In the genomic region with DNA sequence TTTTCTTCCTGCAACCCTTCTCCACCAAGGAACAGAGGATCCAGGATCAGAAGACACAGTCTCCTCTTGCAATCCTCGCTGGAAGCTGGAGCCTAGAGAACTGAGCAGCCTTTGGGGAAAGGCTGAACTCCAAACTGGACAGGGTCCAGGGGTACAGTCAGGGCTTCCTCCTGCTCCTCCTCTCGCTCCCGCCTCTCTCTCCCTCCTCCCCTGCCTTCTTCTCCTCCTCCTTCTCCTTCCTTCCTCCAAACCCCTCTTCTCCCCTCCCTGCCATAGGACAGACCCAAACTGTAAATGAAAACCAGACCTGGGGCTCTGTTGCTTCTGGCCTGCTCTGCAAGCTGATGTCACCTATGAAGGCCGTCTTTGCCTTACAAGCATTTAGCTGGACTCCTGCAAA, we compare ENCODE assay signal across 8 mouse cellular contexts. TPM values are rescaled to one million over a fixed set of nuclear protein-coding genes. Genes with fewer than 3 reads are reported as not detected.
DNase-seq lines count a peak whose midpoint lies in the region; ATAC-seq and TF ChIP-seq lines count a peak whose summit lies in the region.

Gene Col6a3 (minus strand): TSS at position 136 of the 400 bp plus-strand sequence.

- H3K9me3 ChIP-seq in hindbrain, embryonic 10.5 days: no peaks in the 10 kb centered on the region
- no peaks in the 10 kb centered on the region for H3K9me3 ChIP-seq in hindbrain, postnatal 0 days (ENCODE audit: low read length)
- H3K9me3 ChIP-seq in lung, embryonic 16.5 days (ENCODE audit: control insufficient read depth, low read length): no peaks in the 10 kb centered on the region

- no peaks in the 10 kb centered on the region for H3K36me3 ChIP-seq in hindbrain, embryonic 10.5 days
- H3K36me3 ChIP-seq in hindbrain, postnatal 0 days (ENCODE audit: insufficient read depth, low read length): no peaks in the 10 kb centered on the region
- H3K36me3 ChIP-seq in lung, embryonic 16.5 days (ENCODE audit: control insufficient read depth, insufficient read depth, low read length): no peaks in the 10 kb centered on the region

- peak; percentile 31 for DNase-seq in hindbrain, embryonic 10.5 days (ENCODE audit: low spot score)
- DNase-seq in hindbrain, postnatal 0 days (ENCODE audit: low spot score): no peak
- peak; percentile 66 to 83 for DNase-seq in gastrocnemius, postnatal 4 days (ENCODE audit: low spot score in 2 of 2)
- DNase-seq in kidney, adult 8-10 months: peak; percentile 12 to 18
- DNase-seq in yolk sac, embryonic 10.5 days (ENCODE audit: low spot score): peak; percentile 23
- DNase-seq in right cerebral cortex, adult 18-20 months: no peak
- DNase-seq in spleen, postnatal 36 days (ENCODE audit: low spot score in 2 of 2): no peak

- no peak for TF ChIP-seq CTCF in hindbrain, postnatal 0 days (IDR thresholded peaks at IDR 0.05; ENCODE audit: low read depth)

- H3K9ac ChIP-seq in hindbrain, postnatal 0 days (replicated peaks; ENCODE audit: low read length): no peak within 1 kb of the TSS
- H3K9ac ChIP-seq in lung, embryonic 16.5 days (ENCODE audit: low read length): peak within 1 kb of the TSS; percentile 65

- no peak within 1 kb of the TSS for H3K4me3 ChIP-seq in hindbrain, embryonic 10.5 days
- H3K4me3 ChIP-seq in hindbrain, postnatal 0 days (ENCODE audit: low read length): no peak within 1 kb of the TSS
- peak within 1 kb of the TSS; percentile 48 for H3K4me3 ChIP-seq in lung, embryonic 16.5 days (ENCODE audit: low read length)

- no peak within 1 kb of the TSS for H3K4me2 ChIP-seq in hindbrain, postnatal 0 days (ENCODE audit: low read depth, low read length)
- H3K4me2 ChIP-seq in lung, embryonic 16.5 days (ENCODE audit: low read depth, low read length): peak within 1 kb of the TSS; percentile 60

- H3K27ac ChIP-seq in hindbrain, embryonic 10.5 days: peak within 1 kb of the TSS; percentile 40; the same call in 1 of the 2 replicates
- H3K27ac ChIP-seq in hindbrain, postnatal 0 days: no peak within 1 kb of the TSS
- peak within 1 kb of the TSS; percentile 75 for H3K27ac ChIP-seq in lung, embryonic 16.5 days (ENCODE audit: low read length)

- H3K4me1 ChIP-seq in hindbrain, embryonic 10.5 days (replicated peaks): 0 out of 2 replicates have a peak, but pooled peaks cover 8% of the 10 kb centered on the region
- H3K4me1 ChIP-seq in hindbrain, postnatal 0 days (ENCODE audit: insufficient read depth, low read length): no peaks in the 10 kb centered on the region; the same call in 1 of the 2 replicates
- H3K4me1 ChIP-seq in lung, embryonic 16.5 days (replicated peaks; ENCODE audit: control insufficient read depth, insufficient read depth, low read length): peaks cover 16% of the 10 kb centered on the region

- ATAC-seq in hindbrain, postnatal 0 days: no peak
- ATAC-seq in lung, embryonic 16.5 days (ENCODE audit: low read depth): peak; percentile 85

- 59% methylated on average over 4 of the region's 4 CpGs for WGBS in hindbrain, embryonic 10.5 days
- 42% methylated on average over 4 of the region's 4 CpGs for WGBS in hindbrain, postnatal 0 days
- WGBS in lung, embryonic 16.5 days: 41% methylated on average over 4 of the region's 4 CpGs

- no peaks in the 10 kb centered on the region for H3K27me3 ChIP-seq in hindbrain, embryonic 10.5 days (ENCODE audit: insufficient read depth, poor library complexity, severe bottlenecking)
- H3K27me3 ChIP-seq in hindbrain, postnatal 0 days (ENCODE audit: insufficient read depth, low read length): no peaks in the 10 kb centered on the region
- H3K27me3 ChIP-seq in lung, embryonic 16.5 days (ENCODE audit: control insufficient read depth, insufficient read depth, low read depth, low read length): no peaks in the 10 kb centered on the region

RNA-seq across cellular contexts. Expression of gene Col6a3, which starts in this region (rescaled TPM):
- polyA plus RNA-seq in hindbrain, embryonic 10.5 days (2016; fragmentation: Nextera tagmentation; extraction: Ambion mirVana): 4.1 and 4.7 TPM in 2 replicates
- 15.9 and 19.2 TPM in 2 replicates for total RNA-seq in hindbrain, postnatal 0 days (2014; rRNA removed)
- polyA plus RNA-seq in hindbrain, postnatal 0 days (2015; fragmentation: Nextera tagmentation; extraction: Ambion mirVana): 4.9 and 5.2 TPM in 2 replicates
- total RNA-seq in gastrocnemius, postnatal 4 days (2021): 100 to 1,000 TPM; 499 to 546 TPM
- polyA plus RNA-seq in lung, embryonic 16.5 days (2015; fragmentation: Nextera tagmentation; extraction: Ambion mirVana): 107 and 119 TPM in 2 replicates

Comparison
In these comparisons a context has a peak if more than half of its experiments do, and no peak if none do; other contexts are left out.
1. RNA of gene Col6a3 (total RNA-seq): 499 to 546 TPM in gastrocnemius, postnatal 4 days; 15.9 to 19.2 TPM in hindbrain, postnatal 0 days; every median in the first group is over 10 times any median in the second.
2. RNA of gene Col6a3 (polyA plus RNA-seq): 107 to 119 TPM in lung, embryonic 16.5 days; 4.9 to 5.2 TPM in hindbrain, postnatal 0 days and 4.1 to 4.7 TPM in hindbrain, embryonic 10.5 days; every median in the first group is over 10 times any median in the second.
3. DNase-seq: peak in hindbrain, embryonic 10.5 days (single experiment), gastrocnemius, postnatal 4 days (2 of 2), kidney, adult 8-10 months (2 of 2) and yolk sac, embryonic 10.5 days (single experiment); none in hindbrain, postnatal 0 days (single experiment), right cerebral cortex, adult 18-20 months (single experiment) and spleen, postnatal 36 days (0 of 2).